Mouse (Mus musculus): ENCODE measurements around the gene Slc2a4. TPM values are rescaled to one million over a fixed set of nuclear protein-coding genes. Genes with fewer than 3 reads are reported as not detected.

Slc2a4 gene
- polyA plus RNA-seq, 1 experiment from 2014 or later, result 2.7 TPM

DNA sequence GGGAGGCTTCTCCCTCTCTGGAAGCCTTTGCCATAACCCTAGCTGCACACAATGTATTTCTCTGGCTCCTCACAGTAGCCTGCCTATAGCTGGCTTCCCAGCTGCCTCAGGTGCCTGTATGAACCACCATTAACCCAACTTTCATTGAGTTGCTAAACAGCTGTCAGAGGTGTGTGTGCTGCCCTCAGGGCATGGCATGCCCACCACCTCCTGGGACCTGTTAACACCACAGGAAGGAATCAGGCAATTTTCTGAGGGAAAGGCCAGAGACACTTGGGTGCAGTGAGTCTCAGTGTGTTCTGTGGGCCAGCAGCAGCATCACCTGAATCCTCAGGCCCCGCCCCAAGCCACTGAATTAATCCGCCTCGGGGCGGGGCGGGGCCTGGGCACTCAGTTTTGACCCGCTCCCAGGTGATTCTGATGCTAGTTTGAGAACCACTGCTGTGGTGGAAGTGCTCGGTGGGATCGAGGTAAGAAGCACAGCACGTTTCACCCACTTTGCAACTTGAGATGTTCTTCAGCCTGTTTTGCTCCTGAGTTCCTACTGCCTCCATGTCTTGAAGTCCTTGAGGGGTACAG lies 9.5 kb downstream of the Slc2a4 start:
- 33% methylated on average over 9 of the region's 9 CpGs for WGBS
- no peak overlapping the region for H3K9ac ChIP-seq (replicated peaks; ENCODE audit: low read depth, low read length)
- H3K4me1 ChIP-seq (ENCODE audit: control insufficient read depth, insufficient read depth, low read length), result 0 out of 2 replicates have a peak, but pooled peaks cover 6% of the 10 kb centered on the region
- H3K36me3 ChIP-seq (ENCODE audit: control insufficient read depth, insufficient read depth, low read length), result no peaks in the 10 kb centered on the region
- ATAC-seq (ENCODE audit: low read depth), result no peak
- H3K4me3 ChIP-seq (ENCODE audit: low read depth, low read length), result no peak overlapping the region
- no peak overlapping the region for H3K4me2 ChIP-seq (ENCODE audit: low read depth, low read length)
- no peak overlapping the region for H3K27ac ChIP-seq (ENCODE audit: low read depth, low read length)
- peaks cover 16% of the 10 kb centered on the region for H3K27me3 ChIP-seq (ENCODE audit: control insufficient read depth, insufficient read depth, low read length)
- no peaks in the 10 kb centered on the region for H3K9me3 ChIP-seq (ENCODE audit: control insufficient read depth, low read length)

DNA sequence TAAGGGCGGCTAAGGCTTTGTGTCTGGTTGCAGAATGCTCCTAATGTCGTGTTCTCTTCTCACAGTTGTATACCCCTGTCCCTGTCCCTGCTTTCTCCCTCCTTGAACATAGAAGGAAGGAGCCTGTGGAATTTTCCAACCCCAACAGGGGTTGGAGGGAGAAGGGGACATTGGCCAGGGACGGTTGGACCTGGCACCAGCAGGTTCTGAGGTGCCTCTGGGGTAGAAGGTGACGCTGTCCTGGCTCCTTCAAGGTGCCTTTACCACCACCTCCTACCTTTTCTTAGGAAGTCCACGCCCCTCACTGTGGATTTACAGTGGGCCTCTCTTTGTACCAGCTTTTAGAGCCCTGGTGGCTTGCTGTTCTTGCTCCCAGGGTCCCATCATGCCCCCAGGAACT lies 10.2 kb downstream of the Slc2a4 start:
- H3K27ac ChIP-seq (ENCODE audit: low read depth, low read length), result no peak overlapping the region
- H3K36me3 ChIP-seq (ENCODE audit: control insufficient read depth, insufficient read depth, low read length), result no peaks in the 10 kb centered on the region
- H3K4me1 ChIP-seq (ENCODE audit: control insufficient read depth, insufficient read depth, low read length), result 0 out of 2 replicates have a peak, but pooled peaks cover 6% of the 10 kb centered on the region
- H3K9me3 ChIP-seq (ENCODE audit: control insufficient read depth, low read length), result no peaks in the 10 kb centered on the region
- no peak overlapping the region for H3K4me2 ChIP-seq (ENCODE audit: low read depth, low read length)
- ATAC-seq (ENCODE audit: low read depth), result no peak
- H3K4me3 ChIP-seq (ENCODE audit: low read depth, low read length), result no peak overlapping the region
- 74% methylated on average over 5 of the region's 5 CpGs for WGBS
- no peak overlapping the region for H3K9ac ChIP-seq (replicated peaks; ENCODE audit: low read depth, low read length)
- peaks cover 16% of the 10 kb centered on the region for H3K27me3 ChIP-seq (ENCODE audit: control insufficient read depth, insufficient read depth, low read length)

DNA sequence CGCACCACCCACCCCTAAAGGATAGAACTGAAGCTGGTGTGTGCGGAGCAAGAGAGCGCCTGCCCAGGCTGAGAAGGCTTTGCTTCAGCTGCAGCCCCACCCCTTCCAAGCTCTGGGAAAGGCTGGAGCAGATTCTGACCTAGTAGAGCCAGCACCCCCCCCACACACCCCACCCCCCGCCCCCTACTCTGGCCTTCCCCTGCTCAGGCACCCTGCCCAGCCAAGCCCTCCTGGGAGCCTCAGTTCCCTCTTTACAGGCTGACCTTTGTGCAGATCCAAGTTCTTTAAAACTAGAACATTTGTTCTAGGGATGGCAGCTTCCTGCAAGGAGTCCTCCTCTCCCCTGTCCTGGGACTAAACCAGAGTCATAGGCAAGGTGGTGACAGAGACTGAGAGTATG lies 10.6 kb downstream of the Slc2a4 start:
- ATAC-seq (ENCODE audit: low read depth), result no peak
- Histone ChIP-seq H3K27me3 (ENCODE audit: control insufficient read depth, insufficient read depth, low read length) (peaks cover 16% of the 10 kb centered on the region), H3K9me3 (ENCODE audit: control insufficient read depth, low read length) (no peaks in the 10 kb centered on the region), H3K36me3 (ENCODE audit: control insufficient read depth, insufficient read depth, low read length) (no peaks in the 10 kb centered on the region), H3K4me1 (ENCODE audit: control insufficient read depth, insufficient read depth, low read length) (0 out of 2 replicates have a peak, but pooled peaks cover 6% of the 10 kb centered on the region), H3K9ac (replicated peaks; ENCODE audit: low read depth, low read length) (no peak overlapping the region), H3K4me2 (ENCODE audit: low read depth, low read length) (no peak overlapping the region), H3K4me3 (ENCODE audit: low read depth, low read length) (no peak overlapping the region), H3K27ac (ENCODE audit: low read depth, low read length) (no peak overlapping the region)
- 55% methylated on average over 4 of the region's 4 CpGs for WGBS

DNA sequence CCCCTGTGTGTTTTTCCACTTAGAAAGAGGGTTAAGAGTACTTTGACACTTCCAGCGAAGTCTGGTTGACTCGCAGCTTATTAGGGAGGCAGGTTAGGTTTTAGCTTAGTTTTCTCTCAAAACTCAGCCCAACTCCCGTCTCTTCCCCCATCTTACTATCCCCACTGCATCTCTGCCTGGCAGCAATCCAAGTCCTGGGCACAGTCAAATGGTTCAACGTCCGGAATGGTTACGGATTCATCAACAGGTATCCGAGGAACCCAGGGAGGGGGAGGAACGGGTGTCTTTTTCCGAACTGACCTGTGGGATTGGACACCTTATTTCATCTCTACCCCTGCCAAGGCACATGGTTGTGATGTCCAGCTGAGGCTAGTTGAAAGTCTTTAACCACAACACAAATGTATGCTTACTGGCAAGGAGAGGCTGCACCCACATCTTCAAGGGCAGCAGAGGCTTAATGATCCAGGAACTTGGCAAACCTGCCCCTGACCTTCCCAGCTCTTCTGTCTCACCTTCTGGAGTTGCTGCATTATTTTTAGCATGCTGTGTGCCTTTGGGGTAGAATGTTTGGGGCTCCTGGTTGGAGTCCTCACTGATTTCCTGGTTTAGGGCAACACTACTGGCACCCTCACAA lies 11.2 kb downstream of the Slc2a4 start:
- Histone ChIP-seq H3K27ac (ENCODE audit: low read depth, low read length) (no peak overlapping the region), H3K36me3 (ENCODE audit: control insufficient read depth, insufficient read depth, low read length) (no peaks in the 10 kb centered on the region), H3K9me3 (ENCODE audit: control insufficient read depth, low read length) (no peaks in the 10 kb centered on the region), H3K4me1 (ENCODE audit: control insufficient read depth, insufficient read depth, low read length) (0 out of 2 replicates have a peak, but pooled peaks cover 6% of the 10 kb centered on the region), H3K27me3 (ENCODE audit: control insufficient read depth, insufficient read depth, low read length) (peaks cover 16% of the 10 kb centered on the region), H3K4me2 (ENCODE audit: low read depth, low read length) (peak overlapping the region; percentile 99), H3K4me3 (ENCODE audit: low read depth, low read length) (peak overlapping the region; percentile 50; the same call in 1 of the 2 replicates), H3K9ac (replicated peaks; ENCODE audit: low read depth, low read length) (no peak overlapping the region)
- ATAC-seq (ENCODE audit: low read depth), result no peak
- 40% methylated on average over 9 of the region's 9 CpGs for WGBS

DNA sequence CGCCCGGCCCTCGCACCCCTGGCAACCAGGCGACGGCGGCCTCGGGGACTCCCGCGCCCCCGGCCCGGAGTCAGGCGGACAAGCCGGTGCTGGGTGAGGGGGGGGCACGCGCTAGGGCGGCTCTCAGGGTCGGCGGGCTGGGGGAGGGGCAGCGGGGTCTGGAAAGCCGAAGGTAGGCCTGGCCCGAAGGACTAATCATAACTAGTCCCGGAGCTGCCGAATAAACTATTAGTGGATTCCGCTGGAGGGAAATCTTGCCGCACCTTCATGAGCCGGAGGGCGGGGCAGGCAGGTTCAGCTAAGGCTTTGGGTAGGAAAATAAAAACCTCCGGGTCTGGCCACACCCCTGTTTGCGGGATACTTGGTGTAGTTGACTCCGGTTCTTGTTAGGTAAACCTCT lies 11.8 kb downstream of the Slc2a4 start:
- Histone ChIP-seq H3K36me3 (ENCODE audit: control insufficient read depth, insufficient read depth, low read length) (no peaks in the 10 kb centered on the region), H3K9me3 (ENCODE audit: control insufficient read depth, low read length) (no peaks in the 10 kb centered on the region), H3K4me3 (ENCODE audit: low read depth, low read length) (peak overlapping the region; percentile 50), H3K4me2 (ENCODE audit: low read depth, low read length) (peak overlapping the region; percentile 99), H3K27ac (ENCODE audit: low read depth, low read length) (no peak overlapping the region), H3K9ac (replicated peaks; ENCODE audit: low read depth, low read length) (peak overlapping the region; percentile 60), H3K4me1 (ENCODE audit: control insufficient read depth, insufficient read depth, low read length) (0 out of 2 replicates have a peak, but pooled peaks cover 6% of the 10 kb centered on the region), H3K27me3 (ENCODE audit: control insufficient read depth, insufficient read depth, low read length) (peaks cover 16% of the 10 kb centered on the region)
- WGBS, result 2% methylated on average over 29 of the region's 30 CpGs
- 0 out of 2 replicates have a peak, but pooled peaks have one; percentile 6 for ATAC-seq (ENCODE audit: low read depth)

DNA sequence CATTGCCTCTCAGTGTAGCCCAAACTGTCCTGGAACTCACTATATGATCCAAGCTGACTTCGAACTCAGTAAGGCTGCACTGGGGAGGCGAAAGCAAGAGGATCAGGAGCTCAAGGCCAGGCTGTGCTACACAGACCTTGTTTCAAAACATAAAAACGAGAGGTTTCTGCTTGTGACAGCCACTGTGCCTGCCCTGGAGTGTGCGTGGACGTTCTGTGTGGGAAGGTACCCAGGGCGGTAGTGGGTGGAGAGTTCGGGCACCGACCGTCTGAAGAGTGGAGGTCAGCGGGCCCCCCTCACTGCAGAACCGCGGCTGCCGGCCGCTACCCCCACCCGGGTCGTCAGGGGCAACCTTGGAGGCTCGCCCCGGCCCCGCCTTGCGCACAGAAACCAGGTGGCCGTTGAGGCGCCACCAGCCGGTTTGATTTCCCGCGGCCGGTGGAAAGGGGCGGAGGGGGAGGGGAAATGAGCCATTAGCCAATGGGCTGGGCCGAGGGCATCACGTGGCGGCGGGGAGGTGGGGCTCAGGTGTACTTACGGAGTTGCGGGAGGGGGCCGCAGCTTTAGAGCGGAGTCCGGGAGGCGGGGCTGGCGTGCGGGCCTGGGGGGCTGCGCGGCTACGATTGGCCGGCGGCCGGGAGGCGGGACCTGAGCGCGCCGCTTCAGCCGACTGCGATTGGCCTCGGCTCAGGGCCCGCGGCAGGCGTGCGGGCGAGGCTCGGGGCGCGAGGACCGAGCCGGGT lies 12.7 kb downstream of the Slc2a4 start, which contains the start of gene Ybx2:
Gene Ybx2 (plus strand): TSS at position 660 of the 743 bp plus-strand sequence.
- Histone ChIP-seq H3K4me1 (ENCODE audit: control insufficient read depth, insufficient read depth, low read length) (0 out of 2 replicates have a peak, but pooled peaks cover 6% of the 10 kb centered on the region), H3K27me3 (ENCODE audit: control insufficient read depth, insufficient read depth, low read length) (peaks cover 16% of the 10 kb centered on the region), H3K9me3 (ENCODE audit: control insufficient read depth, low read length) (no peaks in the 10 kb centered on the region), H3K9ac (replicated peaks; ENCODE audit: low read depth, low read length) (peak within 1 kb of the TSS; percentile 60), H3K36me3 (ENCODE audit: control insufficient read depth, insufficient read depth, low read length) (no peaks in the 10 kb centered on the region), H3K4me2 (ENCODE audit: low read depth, low read length) (peak within 1 kb of the TSS; percentile 99), H3K4me3 (ENCODE audit: low read depth, low read length) (peak within 1 kb of the TSS; percentile 50), H3K27ac (ENCODE audit: low read depth, low read length) (no peak within 1 kb of the TSS)
- 2% methylated on average over 53 of the region's 62 CpGs for WGBS
- ATAC-seq (ENCODE audit: low read depth), result peak; percentile 88

DNA sequence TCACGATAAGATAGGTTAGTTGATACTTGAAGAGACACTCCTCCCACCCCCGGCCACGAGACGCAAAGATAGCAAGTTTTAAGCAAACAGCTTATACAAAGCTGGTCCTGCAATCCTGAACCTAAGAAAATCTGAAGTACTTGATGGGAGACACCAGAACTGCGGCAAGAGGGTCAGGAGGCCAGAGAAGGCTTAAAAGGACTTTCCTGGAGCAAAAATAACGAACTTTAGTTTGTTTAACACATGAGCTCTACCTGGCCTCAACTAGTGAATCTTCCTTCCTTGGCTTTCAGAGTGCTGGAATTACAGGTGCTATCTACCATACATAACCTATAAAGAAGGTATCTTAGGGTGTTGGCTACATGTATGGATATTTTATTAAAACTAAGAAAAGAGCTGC lies 13.3 kb downstream of the Slc2a4 start:
- Histone ChIP-seq H3K36me3 (ENCODE audit: control insufficient read depth, insufficient read depth, low read length) (no peaks in the 10 kb centered on the region), H3K27ac (ENCODE audit: low read depth, low read length) (no peak overlapping the region), H3K4me3 (ENCODE audit: low read depth, low read length) (no peak overlapping the region), H3K4me1 (ENCODE audit: control insufficient read depth, insufficient read depth, low read length) (0 out of 2 replicates have a peak, but pooled peaks cover 6% of the 10 kb centered on the region), H3K27me3 (ENCODE audit: control insufficient read depth, insufficient read depth, low read length) (peaks cover 16% of the 10 kb centered on the region), H3K9ac (replicated peaks; ENCODE audit: low read depth, low read length) (no peak overlapping the region), H3K9me3 (ENCODE audit: control insufficient read depth, low read length) (no peaks in the 10 kb centered on the region), H3K4me2 (ENCODE audit: low read depth, low read length) (peak overlapping the region; percentile 99; the same call in 1 of the 2 replicates)
- WGBS, result 18% methylated on average over 6 of the region's 6 CpGs
- ATAC-seq (ENCODE audit: low read depth), result no peak

DNA sequence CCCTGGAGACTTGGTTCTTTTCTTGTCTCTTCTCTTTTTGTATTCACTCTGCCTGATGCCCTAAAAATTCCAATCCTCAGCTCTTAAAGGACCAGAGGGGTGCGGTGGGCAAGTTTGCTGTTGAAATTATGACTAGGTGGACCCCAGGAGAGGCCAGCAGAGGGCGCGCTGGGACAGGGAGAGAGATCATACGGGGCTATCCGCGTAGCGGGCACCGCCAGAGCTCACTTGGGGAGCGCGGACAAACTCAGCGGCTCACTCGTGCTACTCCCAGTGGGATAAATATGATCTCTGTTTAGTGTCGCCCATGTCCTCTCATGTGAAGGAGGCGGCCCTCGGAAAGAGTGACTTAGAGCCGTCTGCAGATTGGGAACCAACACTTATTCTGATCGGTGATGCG lies 13.8 kb downstream of the Slc2a4 start:
- under 1% methylated on average over 18 of the region's 18 CpGs for WGBS
- no peaks in the 10 kb centered on the region for H3K9me3 ChIP-seq (ENCODE audit: control insufficient read depth, low read length)
- no peak overlapping the region for H3K27ac ChIP-seq (ENCODE audit: low read depth, low read length)
- ATAC-seq (ENCODE audit: low read depth), result no peak
- H3K9ac ChIP-seq (replicated peaks; ENCODE audit: low read depth, low read length), result no peak overlapping the region; the same call in 1 of the 2 replicates
- no peaks in the 10 kb centered on the region for H3K36me3 ChIP-seq (ENCODE audit: control insufficient read depth, insufficient read depth, low read length)
- H3K4me3 ChIP-seq (ENCODE audit: low read depth, low read length), result no peak overlapping the region
- H3K27me3 ChIP-seq (ENCODE audit: control insufficient read depth, insufficient read depth, low read length), result peaks cover 16% of the 10 kb centered on the region
- H3K4me1 ChIP-seq (ENCODE audit: control insufficient read depth, insufficient read depth, low read length), result 0 out of 2 replicates have a peak, but pooled peaks cover 6% of the 10 kb centered on the region
- H3K4me2 ChIP-seq (ENCODE audit: low read depth, low read length), result peak overlapping the region; percentile 15; the same call in 1 of the 2 replicates

Data from neural tube, embryonic 14.5 days (tissue).